Mouse (Mus musculus): ENCODE data around the gene Tmem11. TPM values are rescaled to one million over a fixed set of nuclear protein-coding genes. Genes with fewer than 3 reads are reported as not detected.

Tmem11 gene
- polyA plus RNA-seq, 1 experiment from 2014 or later: 68.1 TPM

DNA sequence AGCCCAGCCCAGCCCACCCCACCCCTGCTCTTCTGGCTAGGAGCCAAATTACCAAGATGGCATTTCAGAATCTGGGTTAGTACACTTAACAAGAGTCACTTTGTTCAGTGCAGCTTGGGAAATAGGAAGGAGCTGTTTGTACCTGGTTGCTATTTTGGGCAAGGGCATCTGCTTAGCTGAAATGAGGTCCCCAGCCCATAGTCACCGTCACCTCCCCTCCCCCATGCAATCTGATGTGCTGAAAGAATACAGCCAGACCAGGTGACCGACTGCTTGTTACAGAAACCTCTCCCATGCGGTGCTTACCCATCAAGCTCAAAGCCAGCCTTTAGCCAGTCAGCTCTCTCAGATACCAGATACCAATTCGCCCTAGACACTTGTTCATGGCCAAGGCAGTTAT lies 15.9 kb downstream of the Tmem11 start:
- no peak overlapping the region for H3K9ac ChIP-seq (ENCODE audit: low read depth, low read length)
- ATAC-seq (replicated peaks; ENCODE audit: insufficient number of reproducible peaks, low FRiP score, low TSS enrichment): no peak
- no peak overlapping the region for H3K4me3 ChIP-seq (ENCODE audit: low read depth, low read length)
- peaks cover 25% of the 10 kb centered on the region for H3K36me3 ChIP-seq (ENCODE audit: control insufficient read depth, insufficient read depth, low read length)
- 48% methylated on average over 4 of the region's 4 CpGs for WGBS (ENCODE audit: insufficient replicate concordance)
- H3K27me3 ChIP-seq (ENCODE audit: control insufficient read depth, insufficient read depth, low read length): no peaks in the 10 kb centered on the region
- no peak overlapping the region for H3K4me2 ChIP-seq
- H3K27ac ChIP-seq (ENCODE audit: low read depth, low read length): no peak overlapping the region
- H3K4me1 ChIP-seq (ENCODE audit: control insufficient read depth, insufficient read depth, low read length): peaks cover 35% of the 10 kb centered on the region
- H3K9me3 ChIP-seq (replicated peaks; ENCODE audit: control insufficient read depth, low read length): no peaks in the 10 kb centered on the region

DNA sequence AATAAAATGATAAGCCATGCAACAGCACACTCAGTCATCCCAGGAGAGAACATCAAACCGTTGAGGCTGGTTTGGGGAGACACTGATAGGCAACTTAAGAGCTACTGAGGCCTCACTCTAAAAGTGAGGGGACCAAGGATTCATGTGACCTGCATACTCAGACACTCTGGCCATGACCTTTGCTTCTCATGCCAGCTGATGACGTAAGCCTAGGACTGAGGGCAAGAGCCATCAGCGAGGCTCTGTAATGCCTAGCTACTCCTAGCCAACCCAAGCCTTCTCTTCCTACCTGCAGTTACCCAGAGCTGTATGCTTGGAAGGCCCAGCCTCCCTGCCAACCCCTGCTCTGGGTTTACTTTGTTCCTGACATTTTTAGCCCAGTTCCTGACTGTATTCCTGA lies 17.1 kb downstream of the Tmem11 start:
- Histone ChIP-seq H3K4me3 (ENCODE audit: low read depth, low read length) (no peak overlapping the region), H3K9me3 (replicated peaks; ENCODE audit: control insufficient read depth, low read length) (no peaks in the 10 kb centered on the region), H3K27ac (ENCODE audit: low read depth, low read length) (no peak overlapping the region), H3K27me3 (ENCODE audit: control insufficient read depth, insufficient read depth, low read length) (no peaks in the 10 kb centered on the region), H3K36me3 (ENCODE audit: control insufficient read depth, insufficient read depth, low read length) (peaks cover 26% of the 10 kb centered on the region), H3K4me2 (no peak overlapping the region), H3K9ac (ENCODE audit: low read depth, low read length) (no peak overlapping the region), H3K4me1 (ENCODE audit: control insufficient read depth, insufficient read depth, low read length) (peaks cover 26% of the 10 kb centered on the region)
- 86% methylated on average over 3 of the region's 3 CpGs for WGBS (ENCODE audit: insufficient replicate concordance)
- no peak for ATAC-seq (replicated peaks; ENCODE audit: insufficient number of reproducible peaks, low FRiP score, low TSS enrichment)

DNA sequence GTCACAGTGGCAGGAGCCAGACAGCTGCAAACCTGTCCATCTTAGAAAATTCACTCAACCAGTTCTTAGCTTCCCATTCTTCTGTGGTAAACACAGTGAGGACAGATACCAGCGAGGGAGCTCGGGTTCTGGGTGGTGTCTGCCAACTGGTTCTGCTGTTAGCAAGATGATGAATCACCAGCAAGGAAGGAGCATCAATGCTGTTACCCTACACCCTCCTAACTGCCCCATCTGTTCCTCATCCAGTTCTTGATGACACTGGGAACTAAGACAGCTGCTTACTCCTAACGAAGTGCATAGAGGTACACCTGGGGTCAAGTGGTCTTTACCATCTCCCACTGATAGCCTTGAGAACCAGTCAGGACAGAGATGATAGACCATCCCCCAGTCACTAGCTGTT lies 22.5 kb downstream of the Tmem11 start:
- Histone ChIP-seq H3K4me1 (ENCODE audit: control insufficient read depth, insufficient read depth, low read length) (no peaks in the 10 kb centered on the region), H3K4me3 (ENCODE audit: low read depth, low read length) (no peak overlapping the region), H3K4me2 (no peak overlapping the region), H3K9me3 (replicated peaks; ENCODE audit: control insufficient read depth, low read length) (no peaks in the 10 kb centered on the region), H3K27ac (ENCODE audit: low read depth, low read length) (no peak overlapping the region), H3K9ac (ENCODE audit: low read depth, low read length) (no peak overlapping the region), H3K36me3 (ENCODE audit: control insufficient read depth, insufficient read depth, low read length) (peaks cover 10% of the 10 kb centered on the region), H3K27me3 (ENCODE audit: control insufficient read depth, insufficient read depth, low read length) (no peaks in the 10 kb centered on the region)
- WGBS (ENCODE audit: insufficient replicate concordance): 68% methylated on average over 3 of the region's 3 CpGs
- no peak for ATAC-seq (replicated peaks; ENCODE audit: insufficient number of reproducible peaks, low FRiP score, low TSS enrichment)

GRCm38 (mm10) chr11:60845415-60845814 lies 33.7 kb downstream of the Tmem11 start:
- 81% methylated on average over 5 of the region's 5 CpGs for WGBS (ENCODE audit: insufficient replicate concordance)
- Histone ChIP-seq H3K36me3 (ENCODE audit: control insufficient read depth, insufficient read depth, low read length) (peaks cover 8% of the 10 kb centered on the region), H3K9ac (ENCODE audit: low read depth, low read length) (no peak overlapping the region), H3K9me3 (replicated peaks; ENCODE audit: control insufficient read depth, low read length) (no peaks in the 10 kb centered on the region), H3K27me3 (ENCODE audit: control insufficient read depth, insufficient read depth, low read length) (no peaks in the 10 kb centered on the region), H3K4me3 (ENCODE audit: low read depth, low read length) (no peak overlapping the region), H3K4me1 (ENCODE audit: control insufficient read depth, insufficient read depth, low read length) (no peaks in the 10 kb centered on the region), H3K27ac (ENCODE audit: low read depth, low read length) (no peak overlapping the region), H3K4me2 (no peak overlapping the region)
- no peak for ATAC-seq (replicated peaks; ENCODE audit: insufficient number of reproducible peaks, low FRiP score, low TSS enrichment)

GRCm38 (mm10) chr11:60843412-60843811 lies 35.7 kb downstream of the Tmem11 start:
- Histone ChIP-seq H3K9ac (ENCODE audit: low read depth, low read length) (no peak overlapping the region), H3K4me3 (ENCODE audit: low read depth, low read length) (no peak overlapping the region), H3K27ac (ENCODE audit: low read depth, low read length) (no peak overlapping the region), H3K27me3 (ENCODE audit: control insufficient read depth, insufficient read depth, low read length) (no peaks in the 10 kb centered on the region), H3K4me1 (ENCODE audit: control insufficient read depth, insufficient read depth, low read length) (no peaks in the 10 kb centered on the region), H3K4me2 (no peak overlapping the region), H3K36me3 (ENCODE audit: control insufficient read depth, insufficient read depth, low read length) (0 out of 2 replicates have a peak, but pooled peaks cover 5% of the 10 kb centered on the region), H3K9me3 (replicated peaks; ENCODE audit: control insufficient read depth, low read length) (no peaks in the 10 kb centered on the region)
- WGBS (ENCODE audit: insufficient replicate concordance): 83% methylated on average over 5 of the region's 5 CpGs
- ATAC-seq (replicated peaks; ENCODE audit: insufficient number of reproducible peaks, low FRiP score, low TSS enrichment): no peak

DNA sequence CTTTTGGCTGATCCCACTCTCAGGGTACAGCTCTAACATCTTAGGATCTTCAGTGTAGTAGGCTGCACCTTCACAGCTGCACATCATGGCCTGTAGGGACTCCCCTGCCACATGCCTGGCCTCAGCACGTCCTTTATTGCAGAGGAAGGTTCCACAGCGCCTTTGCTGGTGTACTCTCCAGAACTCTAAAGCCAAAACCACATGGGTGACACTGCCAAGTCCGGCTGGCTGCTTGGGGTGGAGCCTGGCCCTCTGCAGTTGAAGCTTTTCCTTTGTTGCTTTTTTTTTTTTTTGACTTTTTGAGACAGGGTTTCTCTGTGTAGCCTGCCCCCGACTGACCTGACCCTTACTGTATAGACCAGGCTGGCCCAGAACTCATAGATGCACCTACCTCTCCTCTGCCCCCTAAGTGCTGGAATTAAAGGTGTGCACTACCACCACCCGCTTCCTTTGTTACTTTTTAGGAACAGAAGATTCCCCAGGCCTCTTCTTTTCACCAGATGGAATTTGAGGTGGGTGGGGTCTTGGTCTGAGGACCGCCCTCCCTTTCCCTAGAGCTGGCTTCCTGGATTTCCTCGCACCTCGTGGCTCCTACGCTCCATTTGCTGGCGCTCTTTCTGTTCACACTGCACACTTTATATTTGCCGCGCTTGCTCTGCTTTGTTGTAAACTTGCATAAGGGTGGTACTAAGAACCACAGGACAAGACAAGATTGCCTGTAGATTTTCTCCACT lies 37.4 kb downstream of the Tmem11 start:
- Histone ChIP-seq H3K9ac (ENCODE audit: low read depth, low read length) (no peak overlapping the region), H3K36me3 (ENCODE audit: control insufficient read depth, insufficient read depth, low read length) (0 out of 2 replicates have a peak, but pooled peaks cover 2% of the 10 kb centered on the region), H3K27ac (ENCODE audit: low read depth, low read length) (no peak overlapping the region), H3K27me3 (ENCODE audit: control insufficient read depth, insufficient read depth, low read length) (no peaks in the 10 kb centered on the region), H3K9me3 (replicated peaks; ENCODE audit: control insufficient read depth, low read length) (no peaks in the 10 kb centered on the region), H3K4me2 (no peak overlapping the region), H3K4me3 (ENCODE audit: low read depth, low read length) (no peak overlapping the region), H3K4me1 (ENCODE audit: control insufficient read depth, insufficient read depth, low read length) (no peaks in the 10 kb centered on the region)
- 78% methylated on average over 12 of the region's 12 CpGs for WGBS (ENCODE audit: insufficient replicate concordance)
- no peak for ATAC-seq (replicated peaks; ENCODE audit: insufficient number of reproducible peaks, low FRiP score, low TSS enrichment)

DNA sequence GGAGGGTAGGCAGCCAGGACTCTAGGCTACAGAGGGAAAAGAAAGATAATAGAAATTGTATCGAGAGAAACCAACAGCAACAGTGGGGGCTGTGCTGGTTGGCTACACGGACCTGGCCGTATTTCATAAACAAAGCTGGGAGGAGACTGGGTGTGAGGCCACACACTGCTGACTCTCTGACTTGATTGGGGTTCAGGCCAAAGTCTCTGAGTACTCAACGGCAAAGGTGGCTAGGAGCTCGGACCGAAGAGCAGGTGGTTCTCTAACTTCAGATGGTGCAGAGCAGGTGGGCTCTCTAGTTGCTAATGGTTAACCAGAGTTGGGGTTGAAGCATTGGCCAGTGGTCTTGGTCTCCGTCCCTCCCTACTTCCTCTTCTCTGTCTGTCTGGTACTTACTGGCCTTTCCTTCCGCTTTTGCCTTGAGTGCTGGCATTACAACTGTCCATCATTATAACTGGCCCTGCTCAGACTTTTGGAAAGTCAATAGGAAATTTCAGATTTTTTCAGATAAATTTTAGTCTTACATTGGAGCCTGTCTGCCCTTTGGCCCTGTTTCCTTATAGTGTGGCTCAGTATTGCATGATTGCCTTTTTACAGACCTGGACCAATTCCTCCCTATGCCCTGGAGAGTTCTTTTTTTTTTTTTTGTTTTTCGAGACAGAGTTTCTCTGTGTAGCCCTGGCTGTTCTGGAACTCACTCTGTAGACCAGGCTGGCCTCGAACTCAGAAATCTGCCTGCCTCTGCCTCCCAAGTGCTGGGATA lies 41.2 kb downstream of the Tmem11 start:
- Histone ChIP-seq H3K9me3 (replicated peaks; ENCODE audit: control insufficient read depth, low read length) (no peaks in the 10 kb centered on the region), H3K27me3 (ENCODE audit: control insufficient read depth, insufficient read depth, low read length) (no peaks in the 10 kb centered on the region), H3K4me2 (no peak overlapping the region), H3K9ac (ENCODE audit: low read depth, low read length) (no peak overlapping the region), H3K4me3 (ENCODE audit: low read depth, low read length) (no peak overlapping the region), H3K4me1 (ENCODE audit: control insufficient read depth, insufficient read depth, low read length) (no peaks in the 10 kb centered on the region), H3K36me3 (ENCODE audit: control insufficient read depth, insufficient read depth, low read length) (no peaks in the 10 kb centered on the region), H3K27ac (ENCODE audit: low read depth, low read length) (no peak overlapping the region)
- 91% methylated on average over 10 of the region's 10 CpGs for WGBS (ENCODE audit: insufficient replicate concordance)
- ATAC-seq (replicated peaks; ENCODE audit: insufficient number of reproducible peaks, low FRiP score, low TSS enrichment): no peak

GRCm38 (mm10) chr11:60836897-60837296 lies 42.2 kb downstream of the Tmem11 start:
- no peak overlapping the region for H3K27ac ChIP-seq (ENCODE audit: low read depth, low read length)
- H3K9ac ChIP-seq (ENCODE audit: low read depth, low read length): no peak overlapping the region
- ATAC-seq (replicated peaks; ENCODE audit: insufficient number of reproducible peaks, low FRiP score, low TSS enrichment): no peak

More at GRCm38 (mm10) chr11:60836897-60837296, 42.2 kb downstream of the Tmem11 start:
- Histone ChIP-seq H3K36me3 (ENCODE audit: control insufficient read depth, insufficient read depth, low read length) (no peaks in the 10 kb centered on the region), H3K27me3 (ENCODE audit: control insufficient read depth, insufficient read depth, low read length) (no peaks in the 10 kb centered on the region), H3K4me2 (no peak overlapping the region), H3K4me3 (ENCODE audit: low read depth, low read length) (no peak overlapping the region), H3K9me3 (replicated peaks; ENCODE audit: control insufficient read depth, low read length) (no peaks in the 10 kb centered on the region), H3K4me1 (ENCODE audit: control insufficient read depth, insufficient read depth, low read length) (no peaks in the 10 kb centered on the region)
- WGBS (ENCODE audit: insufficient replicate concordance): 94% methylated on average over 6 of the region's 6 CpGs

All from heart, embryonic 11.5 days (tissue).